Mouse (Mus musculus) heart, adult 2 months (tissue): ENCODE measurements at regions not wholly inside any gene's neighbourhood (a gene's known extent, or its start where the extent isn't known, plus 50 kb on each side); places are given as distances from the start of the nearest gene placed in this dataset.

Source experiments
- CTCF ChIP-seq: fragments of 200-600 bp; IDR thresholded peaks from 2 replicates; pipeline ENCODE4 v1.8.1; 2022; ENCODE audit warnings: antibody characterized with exemption, mild to moderate bottlenecking, moderate library complexity
- POLR2A ChIP-seq: fragments of 200-500 bp; IDR thresholded peaks from 2 replicates; pipeline ENCODE4 v1.6.1; 2011; ENCODE audit warnings: mild to moderate bottlenecking, low read depth, low read length, control low read depth; ENCODE audit not compliant: insufficient read depth

GRCm38 (mm10) chr8:41588157-41588556 lies 171.3 kb upstream of the Frg1 start:
- TF ChIP-seq POLR2A (no peak), CTCF (no peak)
